Mouse (Mus musculus): Measurements from ENCODE around the gene Zmynd8. TPM values are rescaled to one million over a fixed set of nuclear protein-coding genes. Genes with fewer than 3 reads are reported as not detected.

Zmynd8 gene
- polyA plus RNA-seq, 1 experiment from 2014 or later = 98.3 TPM

GRCm38 (mm10) chr2:165888813-165889221 is 10.0 kb downstream of the Zmynd8 start:
- CTCF ChIA-PET = interaction anchor here (1.1 to 1.5 kb wide), 4 partner anchors 16 to 106 kb away, joined by 4 to 5 read pairs (median 4); no protein-coding TSS in a partner anchor
- in situ Hi-C loops (cut with MboI; ENCODE audit: low pct_unique_long_range_greater_than_20kb) = no loop called here
- ATAC-seq (no peak), DNase-seq (ENCODE audit: low read depth, low spot score) (no peak)
- no peak for TF ChIP-seq CTCF (IDR thresholded peaks at IDR 0.05)
- POLR2A ChIA-PET = interaction anchor here (1.1 to 5.4 kb wide), 2 partner anchors 13 to 31 kb away, joined by 4 to 54 read pairs; no protein-coding TSS in a partner anchor
- no peaks in the 10 kb centered on the region for H3K27me3 ChIP-seq

- ChIA-PET CTCF (interaction anchor here (1.0 to 1.5 kb wide), 5 partner anchors 14 to 106 kb away, joined by 4 to 5 read pairs (median 4); no protein-coding TSS in a partner anchor), POLR2A (interaction anchor here (1.1 to 5.4 kb wide), 2 partner anchors 13 to 30 kb away, joined by 4 to 54 read pairs; no protein-coding TSS in a partner anchor)
- no peak for TF ChIP-seq CTCF (IDR thresholded peaks at IDR 0.05)
- H3K27me3 ChIP-seq = no peaks in the 10 kb centered on the region
- ATAC-seq (no peak), DNase-seq (ENCODE audit: low read depth, low spot score) (no peak)
- in situ Hi-C loops (cut with MboI; ENCODE audit: low pct_unique_long_range_greater_than_20kb) = no loop called here
These were observed 10.4 kb downstream of the Zmynd8 start for GRCm38 (mm10) chr2:165888396-165888795.

- DNase-seq (ENCODE audit: low read depth, low spot score) (no peak), ATAC-seq (no peak)
- TF ChIP-seq CTCF (IDR thresholded peaks at IDR 0.05) = no peak
- in situ Hi-C loops (cut with MboI; ENCODE audit: low pct_unique_long_range_greater_than_20kb) = no loop called here
- POLR2A ChIA-PET = interaction anchor here (1.0 to 5.4 kb wide), 3 partner anchors 29 to 62 kb away, joined by 3 to 54 read pairs (median 3); no protein-coding TSS in a partner anchor
- H3K27me3 ChIP-seq = no peaks in the 10 kb centered on the region
- CTCF ChIA-PET = interaction anchor here (0.9 to 1.7 kb wide), 3 partner anchors 12 to 29 kb away, joined by 3 to 7 read pairs (median 3); no protein-coding TSS in a partner anchor
These were observed 11.8 kb downstream of the Zmynd8 start for GRCm38 (mm10) chr2:165886857-165887628.

- in situ Hi-C loops (cut with MboI; ENCODE audit: low pct_unique_long_range_greater_than_20kb) = no loop called here
- no peaks in the 10 kb centered on the region for H3K27me3 ChIP-seq
- CTCF ChIA-PET = interaction anchor here (0.9 to 1.7 kb wide), 4 partner anchors 12 to 59 kb away, joined by 3 to 7 read pairs (median 4); no protein-coding TSS in a partner anchor
- ATAC-seq (peak; percentile 15), DNase-seq (ENCODE audit: low read depth, low spot score) (no peak)
- POLR2A ChIA-PET = interaction anchor here (0.7 to 5.4 kb wide), 7 partner anchors 13 to 1448 kb away, joined by 3 to 54 read pairs (median 3); no protein-coding TSS in a partner anchor
- TF ChIP-seq CTCF (IDR thresholded peaks at IDR 0.05) = no peak
These were observed 12.3 kb downstream of the Zmynd8 start for GRCm38 (mm10) chr2:165886482-165886856.

GRCm38 (mm10) chr2:165885951-165886320 is 12.9 kb downstream of the Zmynd8 start:
- POLR2A ChIA-PET = interaction anchor here (0.5 to 5.4 kb wide), 8 partner anchors 9 to 1448 kb away, joined by 3 to 54 read pairs (median 4); no protein-coding TSS in a partner anchor
- DNase-seq (ENCODE audit: low read depth, low spot score) (no peak), ATAC-seq (no peak)
- CTCF ChIA-PET = interaction anchor here (0.9 to 1.7 kb wide), 3 partner anchors 11 to 59 kb away, joined by 3 to 7 read pairs (median 5); no protein-coding TSS in a partner anchor
- in situ Hi-C loops (cut with MboI; ENCODE audit: low pct_unique_long_range_greater_than_20kb) = no loop called here
- no peaks in the 10 kb centered on the region for H3K27me3 ChIP-seq
- TF ChIP-seq CTCF (IDR thresholded peaks at IDR 0.05) = no peak

- no peak for TF ChIP-seq CTCF (IDR thresholded peaks at IDR 0.05)
- ChIA-PET CTCF (interaction anchor here (1.0 to 1.7 kb wide), 4 partner anchors 26 to 66 kb away, joined by 3 to 7 read pairs (median 4); no protein-coding TSS in a partner anchor), POLR2A (interaction anchor here (0.5 to 5.4 kb wide), 10 partner anchors 9 to 252 kb away, joined by 3 to 54 read pairs (median 3); no protein-coding TSS in a partner anchor)
- no peaks in the 10 kb centered on the region for H3K27me3 ChIP-seq
- peak; percentile 6 for ATAC-seq
- DNase-seq (ENCODE audit: low read depth, low spot score) = no peak
- in situ Hi-C loops (cut with MboI; ENCODE audit: low pct_unique_long_range_greater_than_20kb) = no loop called here
These were observed 13.4 kb downstream of the Zmynd8 start for GRCm38 (mm10) chr2:165885225-165885950.

- POLR2A ChIA-PET = interaction anchor here (0.5 to 5.4 kb wide), 7 partner anchors 13 to 165 kb away, joined by 3 to 54 read pairs (median 3); no protein-coding TSS in a partner anchor
- TF ChIP-seq CTCF (IDR thresholded peaks at IDR 0.05) = no peak
- CTCF ChIA-PET = interaction anchor here (0.9 to 1.6 kb wide), 6 partner anchors 9 to 68 kb away, joined by 3 to 5 read pairs (median 4); no protein-coding TSS in a partner anchor
- H3K27me3 ChIP-seq = no peaks in the 10 kb centered on the region
- DNase-seq (ENCODE audit: low read depth, low spot score) (peak; percentile 97), ATAC-seq (no peak)
- in situ Hi-C loops (cut with MboI; ENCODE audit: low pct_unique_long_range_greater_than_20kb) = no loop called here
These were observed 14.1 kb downstream of the Zmynd8 start for GRCm38 (mm10) chr2:165884577-165885224.

GRCm38 (mm10) chr2:165883846-165884576 is 14.8 kb downstream of the Zmynd8 start:
- no peak for TF ChIP-seq CTCF (IDR thresholded peaks at IDR 0.05)
- no peak for ATAC-seq
- no peak for DNase-seq (ENCODE audit: low read depth, low spot score)
- ChIA-PET POLR2A (interaction anchor here (0.9 to 5.4 kb wide), 6 partner anchors 12 to 166 kb away, joined by 3 to 54 read pairs (median 5); no protein-coding TSS in a partner anchor), CTCF (interaction anchor here (0.6 to 1.6 kb wide), 7 partner anchors 9 to 67 kb away, joined by 3 to 5 read pairs (median 3); no protein-coding TSS in a partner anchor)
- H3K27me3 ChIP-seq = no peaks in the 10 kb centered on the region
- in situ Hi-C loops (cut with MboI; ENCODE audit: low pct_unique_long_range_greater_than_20kb) = no loop called here

GRCm38 (mm10) chr2:165883006-165883405 is 15.8 kb downstream of the Zmynd8 start:
- TF ChIP-seq CTCF (IDR thresholded peaks at IDR 0.05) = no peak
- no peak for ATAC-seq
- in situ Hi-C loops (cut with MboI; ENCODE audit: low pct_unique_long_range_greater_than_20kb) = no loop called here
- no peak for DNase-seq (ENCODE audit: low read depth, low spot score)
- CTCF ChIA-PET = interaction anchor here (1.3 to 1.5 kb wide), 2 partner anchors 57 to 63 kb away, joined by 3 to 7 read pairs; no protein-coding TSS in a partner anchor
- POLR2A ChIA-PET = interaction anchor here (1.0 to 5.4 kb wide), 5 partner anchors 11 to 56 kb away, joined by 3 to 30 read pairs (median 4); no protein-coding TSS in a partner anchor
- no peaks in the 10 kb centered on the region for H3K27me3 ChIP-seq
